Mouse (Mus musculus) adrenal gland (tissue): ENCODE data around the gene Mab21l1.

Source experiments
- intact Hi-C: fragments of 180-260 bp; cut with DNase I; formaldehyde crosslinking; loops from one replicate; pipeline ENCODE4 v1.15.1; 2025

Gene Mab21l1

GRCm38 (mm10) chr3:55814993-55815625, 32.8 kb downstream of the Mab21l1 start:
- intact Hi-C loops, result no loop called here

- intact Hi-C loops, result no loop called here
Measured at GRCm38 (mm10) chr3:55816096-55816495, 33.8 kb downstream of the Mab21l1 start.

- intact Hi-C loops, result no loop called here
Measured at GRCm38 (mm10) chr3:55816638-55817375, 34.5 kb downstream of the Mab21l1 start.

GRCm38 (mm10) chr3:55818082-55818481, 35.8 kb downstream of the Mab21l1 start:
- intact Hi-C loops, result no loop called here

GRCm38 (mm10) chr3:55819598-55819997, 37.3 kb downstream of the Mab21l1 start:
- intact Hi-C loops, result no loop called here

- intact Hi-C loops, result no loop called here
Measured at GRCm38 (mm10) chr3:55824864-55825263, 42.6 kb downstream of the Mab21l1 start.

- intact Hi-C loops, result no loop called here
Measured at GRCm38 (mm10) chr3:55828481-55829256, 46.4 kb downstream of the Mab21l1 start.

- intact Hi-C loops, result no loop called here
Measured at GRCm38 (mm10) chr3:55830226-55830625, 47.9 kb downstream of the Mab21l1 start.
